Mouse (Mus musculus): ENCODE measurements at regions not wholly inside any gene's neighbourhood (a gene's known extent, or its start where the extent isn't known, plus 50 kb on each side); places are given as distances from the start of the nearest gene placed in this dataset.
A peak's percentile ranks its signal among the peaks of the same experiment; 100 is the strongest.
"Not testable (repeated sequence)": the region's sequence is repeated elsewhere in the genome, so short reads cannot be mapped to it uniquely, and the experiment has no call there.

DNA sequence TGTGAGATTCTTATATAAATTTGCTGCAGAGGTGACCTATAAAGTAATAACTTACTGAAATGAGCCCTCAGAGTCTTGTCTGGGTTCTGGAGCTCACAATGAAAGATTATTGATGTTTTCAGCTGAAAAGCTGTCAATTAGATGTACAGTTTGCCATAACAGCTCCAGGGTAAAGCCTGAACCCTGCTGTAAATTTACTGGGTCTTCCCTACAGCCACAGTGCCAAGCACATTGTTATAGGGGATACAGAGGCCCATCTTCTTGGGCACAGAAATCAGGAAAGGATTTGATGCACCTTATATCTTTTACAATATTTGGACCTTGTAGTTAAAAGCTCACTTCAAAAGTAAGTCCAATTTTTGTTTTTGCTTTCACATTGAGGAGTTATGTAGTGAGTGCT lies 628.0 kb downstream of the Cdh9 start:
- Histone ChIP-seq H3K27me3 (ENCODE audit: control insufficient read depth, insufficient read depth, low read length) (no peaks in the 10 kb centered on the region), H3K27ac (ENCODE audit: low read depth, low read length) (no peak overlapping the region), H3K9ac (ENCODE audit: low read length) (no peak overlapping the region), H3K4me1 (replicated peaks; ENCODE audit: control insufficient read depth, insufficient read depth, low read length) (no peaks in the 10 kb centered on the region), H3K36me3 (ENCODE audit: control insufficient read depth, insufficient read depth, low read length) (no peaks in the 10 kb centered on the region), H3K4me3 (ENCODE audit: low read depth, low read length) (no peak overlapping the region), H3K4me2 (ENCODE audit: low read depth, low read length, severe bottlenecking) (no peak overlapping the region), H3K9me3 (ENCODE audit: control insufficient read depth, low read length) (no peaks in the 10 kb centered on the region)
- DNase-seq (ENCODE audit: low spot score), result no peak
- ATAC-seq (replicated peaks; ENCODE audit: low FRiP score), result no peak

DNA sequence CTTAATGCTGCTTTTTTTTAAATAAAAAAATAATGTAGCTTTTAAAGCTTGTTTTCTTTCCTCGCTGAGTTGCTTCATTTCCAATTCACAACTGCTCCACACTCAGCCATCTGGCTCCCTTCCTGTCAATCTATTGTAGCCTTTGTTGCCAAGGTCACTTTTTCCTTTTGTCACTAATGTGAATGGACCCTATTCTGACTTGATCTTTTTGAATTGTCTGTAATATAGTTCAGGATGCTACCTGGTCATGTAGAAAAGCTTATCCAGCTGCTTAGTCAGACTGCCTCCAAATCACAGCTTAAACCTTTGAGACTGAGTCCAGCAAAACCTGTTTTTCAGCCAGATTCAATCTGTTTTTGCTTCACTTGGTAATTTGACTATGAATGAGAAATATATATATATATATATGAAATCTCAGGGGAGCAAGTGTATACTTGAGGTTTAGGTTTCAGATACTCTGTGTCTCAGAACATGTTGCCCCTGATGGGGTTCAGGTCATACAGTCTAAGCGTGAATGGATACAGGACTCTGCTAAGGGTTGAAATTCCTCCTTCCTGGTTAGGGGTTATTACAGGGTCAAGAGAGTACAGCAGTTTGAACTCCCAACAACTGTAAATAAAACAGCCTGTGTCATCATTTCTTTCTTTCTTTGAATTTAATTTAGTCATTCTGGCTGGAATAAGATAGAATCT lies 628.7 kb downstream of the Cdh9 start:
- ATAC-seq (replicated peaks; ENCODE audit: low FRiP score) (peak; percentile 61; the same call in 1 of the 2 replicates), DNase-seq (ENCODE audit: low spot score) (no peak)
- Histone ChIP-seq H3K27me3 (ENCODE audit: control insufficient read depth, insufficient read depth, low read length) (no peaks in the 10 kb centered on the region), H3K4me2 (ENCODE audit: low read depth, low read length, severe bottlenecking) (no peak overlapping the region), H3K4me1 (replicated peaks; ENCODE audit: control insufficient read depth, insufficient read depth, low read length) (no peaks in the 10 kb centered on the region), H3K9ac (ENCODE audit: low read length) (no peak overlapping the region), H3K36me3 (ENCODE audit: control insufficient read depth, insufficient read depth, low read length) (no peaks in the 10 kb centered on the region), H3K9me3 (ENCODE audit: control insufficient read depth, low read length) (no peaks in the 10 kb centered on the region), H3K27ac (ENCODE audit: low read depth, low read length) (no peak overlapping the region), H3K4me3 (ENCODE audit: low read depth, low read length) (no peak overlapping the region)
- WGBS, result 71% methylated on average over 2 of the region's 2 CpGs

DNA sequence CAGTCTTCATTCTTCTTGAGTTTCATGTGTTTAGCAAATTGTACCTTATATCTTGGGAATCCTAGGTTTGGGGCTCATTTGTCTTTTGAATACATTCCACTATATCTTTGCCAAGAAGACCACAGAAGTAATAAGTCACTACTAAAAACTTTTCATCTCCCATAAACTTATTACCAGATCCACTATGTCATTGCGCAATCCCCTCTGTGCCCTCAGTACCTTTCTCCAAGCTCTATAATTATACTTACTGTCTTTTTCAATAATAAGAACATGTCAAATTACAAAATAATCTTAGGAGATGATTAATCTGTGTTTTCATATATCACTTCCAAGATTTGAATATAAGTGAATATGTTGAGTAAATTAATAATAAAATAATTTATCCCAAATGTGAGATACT lies 676.1 kb downstream of the Cdh9 start:
- no peaks in the 10 kb centered on the region for H3K36me3 ChIP-seq (ENCODE audit: control insufficient read depth, insufficient read depth, low read length)
- DNase-seq (ENCODE audit: low spot score) (no peak), ATAC-seq (replicated peaks; ENCODE audit: low FRiP score) (no peak)
- WGBS, result 95% methylated on average over 1 of the region's 1 CpGs
- no peak overlapping the region for H3K4me2 ChIP-seq (ENCODE audit: low read depth, low read length, severe bottlenecking)
- no peak overlapping the region for H3K27ac ChIP-seq (ENCODE audit: low read depth, low read length)
- no peaks in the 10 kb centered on the region for H3K4me1 ChIP-seq (replicated peaks; ENCODE audit: control insufficient read depth, insufficient read depth, low read length)
- no peaks in the 10 kb centered on the region for H3K27me3 ChIP-seq (ENCODE audit: control insufficient read depth, insufficient read depth, low read length)
- H3K9ac ChIP-seq (ENCODE audit: low read length), result no peak overlapping the region
- no peaks in the 10 kb centered on the region for H3K9me3 ChIP-seq (ENCODE audit: control insufficient read depth, low read length)
- no peak overlapping the region for H3K4me3 ChIP-seq (ENCODE audit: low read depth, low read length)

DNA sequence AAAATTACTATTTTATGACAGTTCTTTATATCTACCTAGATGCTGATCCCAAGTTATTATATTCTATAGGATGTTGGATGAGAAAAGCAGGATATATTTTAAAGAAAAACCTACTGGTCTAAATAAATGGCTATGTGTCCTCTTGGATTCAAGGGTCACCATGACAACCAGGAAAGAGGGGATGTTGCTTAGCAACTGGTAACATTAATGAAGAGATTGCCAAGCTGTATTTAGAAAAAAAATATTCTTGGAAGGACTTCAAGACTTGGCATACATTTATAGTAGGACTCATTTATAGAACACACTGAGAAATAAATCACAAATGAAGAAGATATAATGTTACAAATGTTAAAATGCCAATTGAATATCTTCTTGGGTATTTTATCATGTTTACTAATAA lies 699.2 kb downstream of the Cdh9 start:
- no peak overlapping the region for H3K4me2 ChIP-seq (ENCODE audit: low read depth, low read length, severe bottlenecking)
- DNase-seq (ENCODE audit: low spot score), result no peak
- no peaks in the 10 kb centered on the region for H3K9me3 ChIP-seq (ENCODE audit: control insufficient read depth, low read length)
- no peak overlapping the region for H3K27ac ChIP-seq (ENCODE audit: low read depth, low read length)
- ATAC-seq (replicated peaks; ENCODE audit: low FRiP score), result no peak
- no peaks in the 10 kb centered on the region for H3K36me3 ChIP-seq (ENCODE audit: control insufficient read depth, insufficient read depth, low read length)
- H3K4me1 ChIP-seq (replicated peaks; ENCODE audit: control insufficient read depth, insufficient read depth, low read length), result no peaks in the 10 kb centered on the region
- H3K9ac ChIP-seq (ENCODE audit: low read length), result no peak overlapping the region
- H3K27me3 ChIP-seq (ENCODE audit: control insufficient read depth, insufficient read depth, low read length), result no peaks in the 10 kb centered on the region
- H3K4me3 ChIP-seq (ENCODE audit: low read depth, low read length), result no peak overlapping the region

DNA sequence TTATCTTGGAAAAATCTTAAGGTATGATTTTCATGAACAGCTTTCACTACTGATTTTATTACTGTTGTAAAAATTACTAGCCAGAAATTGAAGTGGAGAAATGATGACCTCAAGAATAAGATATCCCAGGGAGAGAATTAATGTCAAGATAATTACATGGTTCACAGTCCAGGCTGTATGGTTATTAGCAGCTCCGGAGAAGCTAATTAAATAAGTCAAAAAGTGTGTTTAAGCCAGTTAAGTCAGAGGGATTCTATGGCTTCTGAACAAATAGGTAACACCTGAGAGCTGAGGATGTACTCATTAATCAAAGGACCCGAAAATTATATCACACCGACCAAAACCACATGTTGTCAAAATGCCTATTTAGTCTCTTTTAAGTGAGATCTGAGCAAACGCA lies 703.3 kb downstream of the Cdh9 start:
- no peaks in the 10 kb centered on the region for H3K9me3 ChIP-seq (ENCODE audit: control insufficient read depth, low read length)
- no peaks in the 10 kb centered on the region for H3K27me3 ChIP-seq (ENCODE audit: control insufficient read depth, insufficient read depth, low read length)
- ATAC-seq (replicated peaks; ENCODE audit: low FRiP score) (no peak), DNase-seq (ENCODE audit: low spot score) (no peak)
- 71% methylated on average over 4 of the region's 4 CpGs for WGBS
- H3K36me3 ChIP-seq (ENCODE audit: control insufficient read depth, insufficient read depth, low read length), result no peaks in the 10 kb centered on the region
- no peaks in the 10 kb centered on the region for H3K4me1 ChIP-seq (replicated peaks; ENCODE audit: control insufficient read depth, insufficient read depth, low read length)
- no peak overlapping the region for H3K27ac ChIP-seq (ENCODE audit: low read depth, low read length)
- H3K4me2 ChIP-seq (ENCODE audit: low read depth, low read length, severe bottlenecking), result no peak overlapping the region
- H3K9ac ChIP-seq (ENCODE audit: low read length), result no peak overlapping the region
- H3K4me3 ChIP-seq (ENCODE audit: low read depth, low read length), result no peak overlapping the region

DNA sequence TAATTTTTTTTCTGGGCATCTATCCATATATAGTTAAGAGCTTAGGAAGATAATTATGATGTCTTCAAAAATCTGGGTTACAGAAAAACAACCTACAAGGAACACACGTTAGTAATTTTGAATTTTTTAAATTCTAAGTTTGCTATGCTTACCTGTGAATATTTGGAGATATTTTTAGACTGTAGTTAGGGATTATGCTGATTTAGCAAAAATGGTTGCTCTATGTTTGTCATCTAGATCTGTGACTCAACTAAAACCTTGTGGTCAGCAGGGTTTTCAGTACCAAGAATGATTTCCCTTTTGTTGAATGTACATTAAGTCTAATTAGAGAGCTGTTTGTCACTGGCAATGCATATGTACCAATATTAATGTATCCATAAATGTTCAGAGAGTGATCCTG lies 707.3 kb downstream of the Cdh9 start:
- Histone ChIP-seq H3K27me3 (ENCODE audit: control insufficient read depth, insufficient read depth, low read length) (no peaks in the 10 kb centered on the region), H3K36me3 (ENCODE audit: control insufficient read depth, insufficient read depth, low read length) (no peaks in the 10 kb centered on the region)

DNA sequence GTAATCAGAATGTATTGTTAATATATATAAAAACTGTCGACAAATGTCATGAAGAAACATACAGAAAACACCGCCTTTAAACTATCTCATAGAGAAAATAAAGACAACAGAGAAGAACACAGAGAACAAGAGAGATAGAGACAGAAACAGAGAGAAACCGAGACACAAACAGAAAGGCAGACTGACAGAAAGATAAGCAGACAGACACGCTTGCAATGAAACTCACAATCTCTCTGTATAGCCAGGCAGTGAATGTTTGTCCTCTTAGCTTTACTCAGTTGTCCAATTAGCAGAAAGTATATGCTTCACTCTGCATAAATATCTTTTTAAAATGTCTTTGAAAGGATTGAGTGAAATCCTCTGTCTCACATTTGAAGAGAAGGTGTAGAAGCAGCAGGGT lies 719.7 kb downstream of the Cdh9 start:
- Histone ChIP-seq H3K4me3 (ENCODE audit: low read depth, low read length) (no peak overlapping the region), H3K36me3 (ENCODE audit: control insufficient read depth, insufficient read depth, low read length) (no peaks in the 10 kb centered on the region), H3K4me2 (ENCODE audit: low read depth, low read length, severe bottlenecking) (no peak overlapping the region), H3K27ac (ENCODE audit: low read depth, low read length) (no peak overlapping the region), H3K4me1 (replicated peaks; ENCODE audit: control insufficient read depth, insufficient read depth, low read length) (no peaks in the 10 kb centered on the region), H3K9ac (ENCODE audit: low read length) (no peak overlapping the region), H3K9me3 (ENCODE audit: control insufficient read depth, low read length) (no peaks in the 10 kb centered on the region), H3K27me3 (ENCODE audit: control insufficient read depth, insufficient read depth, low read length) (no peaks in the 10 kb centered on the region)
- DNase-seq (ENCODE audit: low spot score) (no peak), ATAC-seq (replicated peaks; ENCODE audit: low FRiP score) (no peak)
- WGBS, result 86% methylated on average over 4 of the region's 4 CpGs

More for the DNA sequence above, 707.3 kb downstream of the Cdh9 start:
- no peak overlapping the region for H3K9ac ChIP-seq (ENCODE audit: low read length)
- no peak for ATAC-seq (replicated peaks; ENCODE audit: low FRiP score)
- no peak overlapping the region for H3K4me2 ChIP-seq (ENCODE audit: low read depth, low read length, severe bottlenecking)
- H3K4me3 ChIP-seq (ENCODE audit: low read depth, low read length), result no peak overlapping the region
- H3K4me1 ChIP-seq (replicated peaks; ENCODE audit: control insufficient read depth, insufficient read depth, low read length), result no peaks in the 10 kb centered on the region
- WGBS, result 91% methylated on average over 1 of the region's 1 CpGs
- no peaks in the 10 kb centered on the region for H3K9me3 ChIP-seq (ENCODE audit: control insufficient read depth, low read length)
- no peak overlapping the region for H3K27ac ChIP-seq (ENCODE audit: low read depth, low read length)
- no peak for DNase-seq (ENCODE audit: low spot score)

DNA sequence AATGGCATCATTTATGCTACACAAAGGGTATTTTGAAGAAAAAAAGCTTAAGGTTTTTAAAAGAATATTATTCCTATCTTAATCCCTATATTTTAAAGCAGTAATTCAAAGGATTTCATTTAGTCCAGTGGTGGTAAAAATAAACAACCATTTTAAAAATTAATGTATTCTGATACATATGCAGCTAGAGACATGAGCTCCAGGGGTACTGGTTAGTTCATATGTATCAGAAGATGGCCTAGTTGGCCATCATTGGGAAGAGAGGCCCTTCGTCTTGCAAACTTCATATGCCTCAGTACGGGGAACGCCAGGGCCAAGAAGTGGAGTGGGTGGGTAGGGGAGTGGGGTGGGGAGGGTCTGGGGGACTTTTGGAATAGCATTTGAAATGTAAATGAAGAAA lies 721.2 kb downstream of the Cdh9 start:
- not testable (repeated sequence) for ATAC-seq (replicated peaks; ENCODE audit: low FRiP score)

DNA sequence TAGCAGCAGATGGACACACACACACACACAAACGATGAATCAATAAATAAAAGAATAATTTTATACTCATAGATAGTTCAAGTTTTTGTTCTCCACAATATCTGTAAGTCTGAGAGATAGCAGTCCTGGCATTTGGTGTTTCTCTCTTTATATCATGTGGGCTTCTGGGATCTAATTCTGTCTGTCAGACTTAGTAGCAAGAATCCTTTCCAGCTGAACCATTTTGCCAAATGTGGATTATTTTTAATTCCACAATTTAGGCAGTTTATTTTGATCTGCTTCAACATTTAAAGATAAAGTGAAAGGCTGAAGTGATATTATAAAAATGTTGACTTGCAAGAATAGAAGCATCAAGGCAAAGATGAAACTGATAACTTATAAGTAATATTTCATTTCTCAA lies 738.5 kb downstream of the Cdh9 start:
- 82% methylated on average over 1 of the region's 1 CpGs for WGBS

More for the DNA sequence above, 721.2 kb downstream of the Cdh9 start:
- not testable (repeated sequence) for DNase-seq (ENCODE audit: low spot score); H3K36me3 ChIP-seq (ENCODE audit: control insufficient read depth, insufficient read depth, low read length); H3K4me1 ChIP-seq (replicated peaks; ENCODE audit: control insufficient read depth, insufficient read depth, low read length); H3K9ac ChIP-seq (ENCODE audit: low read length); H3K9me3 ChIP-seq (ENCODE audit: control insufficient read depth, low read length); H3K4me2 ChIP-seq (ENCODE audit: low read depth, low read length, severe bottlenecking); H3K4me3 ChIP-seq (ENCODE audit: low read depth, low read length); H3K27ac ChIP-seq (ENCODE audit: low read depth, low read length); H3K27me3 ChIP-seq (ENCODE audit: control insufficient read depth, insufficient read depth, low read length)
- WGBS, result 92% methylated on average over 3 of the region's 3 CpGs

More for the DNA sequence above, 738.5 kb downstream of the Cdh9 start:
- Histone ChIP-seq H3K4me2 (ENCODE audit: low read depth, low read length, severe bottlenecking) (no peak overlapping the region), H3K27me3 (ENCODE audit: control insufficient read depth, insufficient read depth, low read length) (no peaks in the 10 kb centered on the region), H3K9me3 (ENCODE audit: control insufficient read depth, low read length) (no peaks in the 10 kb centered on the region), H3K4me3 (ENCODE audit: low read depth, low read length) (no peak overlapping the region), H3K36me3 (ENCODE audit: control insufficient read depth, insufficient read depth, low read length) (no peaks in the 10 kb centered on the region), H3K9ac (ENCODE audit: low read length) (no peak overlapping the region), H3K27ac (ENCODE audit: low read depth, low read length) (no peak overlapping the region), H3K4me1 (replicated peaks; ENCODE audit: control insufficient read depth, insufficient read depth, low read length) (no peaks in the 10 kb centered on the region)
- ATAC-seq (replicated peaks; ENCODE audit: low FRiP score) (no peak), DNase-seq (ENCODE audit: low spot score) (no peak)
